Mouse (Mus musculus): ENCODE data around the gene Pik3r1. TPM values are rescaled to one million over a fixed set of nuclear protein-coding genes. Genes with fewer than 3 reads are reported as not detected.
A peak's percentile ranks its signal among the peaks of the same experiment; 100 is the strongest.

Pik3r1 gene
- polyA plus RNA-seq, 1 experiment from 2014 or later = 46.0 TPM

DNA sequence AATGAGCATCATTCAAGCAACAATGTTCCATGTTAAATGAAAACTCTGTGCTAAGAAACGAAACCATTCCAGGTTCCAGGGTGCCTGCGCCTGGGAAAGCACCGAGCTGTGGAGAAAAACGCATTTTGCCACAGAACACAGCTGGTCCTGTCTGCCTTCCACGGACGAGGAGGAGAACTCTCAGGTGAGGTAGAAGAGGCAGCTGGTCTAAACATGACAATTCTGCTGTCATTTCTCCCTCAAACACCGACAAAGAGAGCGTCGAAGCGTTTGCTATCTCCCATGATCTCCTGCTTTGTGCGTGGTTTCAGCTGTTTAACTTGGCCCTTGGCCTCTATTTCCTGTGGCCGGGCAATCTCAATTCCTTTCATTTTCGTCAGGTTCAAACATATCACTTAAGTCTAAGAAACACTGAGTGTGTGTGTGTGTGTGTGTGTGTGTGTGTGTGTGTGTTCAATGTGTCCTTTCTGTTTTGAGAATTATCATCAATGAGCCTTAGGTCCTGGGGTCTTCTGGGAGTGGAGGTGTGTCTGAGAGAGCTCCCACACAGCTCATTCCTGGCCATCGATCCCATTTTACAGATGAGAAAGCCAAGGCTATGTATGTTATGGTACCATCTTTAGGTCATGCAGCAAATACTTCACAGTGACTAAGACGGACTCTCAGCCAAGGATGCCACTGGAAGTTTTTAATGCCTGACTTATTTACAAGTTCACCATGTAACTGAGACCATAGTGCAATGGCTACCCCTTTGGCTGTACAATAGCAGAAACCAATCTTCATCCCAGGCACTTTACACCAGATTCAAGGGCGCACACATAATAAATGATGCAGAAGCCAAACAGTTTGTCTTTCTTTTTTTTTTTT, 31.3 kb downstream of the Pik3r1 start:
- Histone ChIP-seq H3K4me1 (peaks cover 43% of the 10 kb centered on the region), H3K9ac (no peak overlapping the region), H3K4me3 (replicated peaks) (no peak overlapping the region), H3K27ac (replicated peaks) (no peak overlapping the region; the same call in 1 of the 2 replicates), H3K4me2 (replicated peaks) (no peak overlapping the region), H3K27me3 (no peaks in the 10 kb centered on the region), H3K36me3 (no peaks in the 10 kb centered on the region), H3K9me3 (replicated peaks) (no peaks in the 10 kb centered on the region)
- no peak for ATAC-seq (ENCODE audit: insufficient number of reproducible peaks, low FRiP score, low TSS enrichment, low read depth)
- WGBS = 64% methylated on average over 16 of the region's 16 CpGs

DNA sequence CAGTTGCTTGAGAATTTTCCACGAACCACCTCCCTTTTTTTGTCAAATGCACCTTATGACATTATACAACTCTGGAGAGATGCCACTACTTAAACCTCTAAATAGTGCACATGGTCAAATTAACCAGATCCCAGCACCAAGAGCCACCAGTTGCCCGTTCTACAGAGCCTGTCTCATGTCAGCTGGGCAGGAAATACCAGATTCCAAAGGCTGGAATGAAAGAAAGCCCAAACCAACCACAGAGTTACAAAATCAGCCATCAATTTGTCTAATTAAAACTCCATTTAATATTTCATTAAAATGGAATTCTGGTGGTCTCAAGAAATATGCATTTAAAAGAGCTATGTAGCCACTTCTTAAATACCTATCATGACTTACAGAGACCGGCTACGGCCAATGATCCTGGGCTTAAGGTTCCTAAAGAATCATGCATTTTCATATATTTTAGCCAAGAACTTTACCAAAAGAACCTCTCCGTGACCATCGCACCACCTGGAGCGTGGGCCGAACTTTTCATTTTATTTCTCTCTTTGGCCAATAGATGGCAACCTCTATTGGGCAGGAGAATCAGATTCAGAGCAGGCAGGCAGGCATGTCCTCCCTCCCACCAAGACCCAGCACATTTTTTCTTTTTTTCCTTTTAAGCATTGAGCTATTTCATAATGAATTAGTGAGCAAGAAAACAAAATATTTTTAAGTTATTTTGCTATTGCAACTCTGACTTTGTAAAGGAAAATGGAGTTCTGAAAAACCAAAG, 32.5 kb downstream of the Pik3r1 start:
- no peak for ATAC-seq (ENCODE audit: insufficient number of reproducible peaks, low FRiP score, low TSS enrichment, low read depth)
- Histone ChIP-seq H3K4me1 (peaks cover 49% of the 10 kb centered on the region), H3K4me2 (replicated peaks) (no peak overlapping the region), H3K36me3 (no peaks in the 10 kb centered on the region), H3K27ac (replicated peaks) (no peak overlapping the region), H3K9me3 (replicated peaks) (no peaks in the 10 kb centered on the region), H3K4me3 (replicated peaks) (no peak overlapping the region), H3K27me3 (no peaks in the 10 kb centered on the region), H3K9ac (no peak overlapping the region)
- WGBS = 56% methylated on average over 8 of the region's 8 CpGs

DNA sequence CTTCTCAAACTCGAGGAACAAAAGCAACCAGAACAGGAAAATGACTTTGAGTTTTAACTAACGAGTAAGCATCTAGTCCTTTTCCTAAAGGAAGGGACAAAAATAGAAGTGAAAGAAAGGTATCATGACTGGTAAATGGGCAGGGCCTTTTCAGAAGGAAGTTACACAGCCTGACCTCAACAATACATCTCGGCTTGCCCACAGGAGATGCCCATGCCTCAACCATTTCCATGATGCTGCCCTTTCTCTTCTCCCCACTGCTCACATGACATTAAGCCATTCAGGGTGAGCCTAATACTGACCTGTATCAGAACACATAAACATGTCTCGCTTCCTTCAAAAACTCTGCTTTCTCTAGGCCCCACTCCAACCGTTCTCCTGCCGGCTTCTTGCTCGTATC, 33.8 kb downstream of the Pik3r1 start:
- H3K4me1 ChIP-seq = peaks cover 62% of the 10 kb centered on the region
- no peak for ATAC-seq (ENCODE audit: insufficient number of reproducible peaks, low FRiP score, low TSS enrichment, low read depth)
- H3K27me3 ChIP-seq = no peaks in the 10 kb centered on the region
- no peak overlapping the region for H3K4me2 ChIP-seq (replicated peaks)
- 85% methylated on average over 7 of the region's 7 CpGs for WGBS
- H3K4me3 ChIP-seq (replicated peaks) = no peak overlapping the region
- no peak overlapping the region for H3K9ac ChIP-seq
- no peaks in the 10 kb centered on the region for H3K9me3 ChIP-seq (replicated peaks)
- no peaks in the 10 kb centered on the region for H3K36me3 ChIP-seq
- H3K27ac ChIP-seq (replicated peaks) = no peak overlapping the region

DNA sequence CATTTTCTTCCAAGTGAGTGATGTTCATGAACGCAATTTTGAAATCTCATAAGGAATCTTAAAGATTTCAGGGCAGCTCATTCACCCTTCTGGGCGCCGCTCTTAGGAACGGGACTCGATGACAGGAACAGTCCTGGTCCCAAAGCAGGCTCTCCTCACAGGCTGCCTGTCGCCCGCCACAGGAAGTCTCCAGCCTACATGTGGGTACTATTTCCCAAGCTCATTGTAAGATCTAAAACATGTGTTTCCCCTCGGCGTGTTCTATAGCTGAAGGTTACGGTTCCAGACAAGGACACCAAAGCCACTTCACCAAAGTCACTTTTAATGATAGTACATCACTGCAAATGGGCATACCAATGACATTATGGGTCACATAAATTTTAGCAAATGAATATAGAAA, 35.3 kb downstream of the Pik3r1 start:
- no peaks in the 10 kb centered on the region for H3K27me3 ChIP-seq
- H3K27ac ChIP-seq (replicated peaks) = no peak overlapping the region
- no peaks in the 10 kb centered on the region for H3K36me3 ChIP-seq
- WGBS = 27% methylated on average over 10 of the region's 10 CpGs
- H3K4me3 ChIP-seq (replicated peaks) = no peak overlapping the region
- H3K9me3 ChIP-seq (replicated peaks) = no peaks in the 10 kb centered on the region
- peaks cover 65% of the 10 kb centered on the region for H3K4me1 ChIP-seq
- no peak overlapping the region for H3K9ac ChIP-seq
- H3K4me2 ChIP-seq (replicated peaks) = no peak overlapping the region
- ATAC-seq (ENCODE audit: insufficient number of reproducible peaks, low FRiP score, low TSS enrichment, low read depth) = no peak

DNA sequence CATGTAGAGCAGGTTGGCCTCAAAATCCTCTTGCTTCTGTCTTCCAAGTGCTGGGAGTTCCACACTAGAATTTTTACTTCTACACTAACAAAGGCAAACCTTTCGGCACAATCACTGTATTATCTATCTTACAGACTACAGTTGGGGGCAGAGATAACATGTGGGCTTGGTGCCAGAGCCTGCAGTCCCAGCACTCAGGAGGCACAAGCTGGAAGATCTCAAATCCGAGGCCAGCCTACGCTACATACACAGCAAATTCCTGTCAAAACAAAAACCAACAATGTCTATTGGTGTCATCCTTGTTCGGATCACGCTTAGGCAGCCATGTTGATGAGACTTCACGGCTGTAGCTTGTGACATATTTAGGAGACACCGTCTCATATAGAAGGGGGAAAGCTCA, 36.2 kb downstream of the Pik3r1 start:
- H3K9me3 ChIP-seq (replicated peaks) = no peaks in the 10 kb centered on the region
- H3K36me3 ChIP-seq = no peaks in the 10 kb centered on the region
- H3K4me2 ChIP-seq (replicated peaks) = no peak overlapping the region
- H3K27ac ChIP-seq (replicated peaks) = 0 out of 2 replicates have a peak overlapping the region, but pooled peaks have one; percentile 8
- no peak overlapping the region for H3K4me3 ChIP-seq (replicated peaks)
- ATAC-seq (ENCODE audit: insufficient number of reproducible peaks, low FRiP score, low TSS enrichment, low read depth) = no peak
- no peak overlapping the region for H3K9ac ChIP-seq
- H3K27me3 ChIP-seq = no peaks in the 10 kb centered on the region
- peaks cover 61% of the 10 kb centered on the region for H3K4me1 ChIP-seq
- WGBS = 61% methylated on average over 7 of the region's 7 CpGs

DNA sequence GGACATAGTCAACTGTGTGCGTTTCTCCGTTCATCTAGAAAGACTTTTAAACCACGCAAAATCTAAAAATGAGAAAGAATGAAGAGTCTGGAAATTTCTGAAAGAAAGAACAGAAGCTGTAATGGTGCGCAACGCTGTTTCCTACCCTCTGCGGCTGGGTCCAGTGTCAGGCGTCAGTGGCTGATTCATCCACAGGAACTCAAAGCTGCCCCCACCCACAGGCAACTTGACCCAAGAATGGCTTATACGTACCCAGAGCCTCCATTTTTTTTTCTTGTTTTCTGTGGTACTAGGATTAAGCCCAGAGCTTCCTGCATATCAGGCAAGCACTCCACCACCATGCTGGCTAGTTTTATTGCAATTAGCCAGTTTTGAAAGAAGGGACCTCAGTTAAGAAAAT, 37.7 kb downstream of the Pik3r1 start:
- no peak overlapping the region for H3K4me3 ChIP-seq (replicated peaks)
- ATAC-seq (ENCODE audit: insufficient number of reproducible peaks, low FRiP score, low TSS enrichment, low read depth) = no peak; the same call in 1 of the 2 replicates
- H3K36me3 ChIP-seq = no peaks in the 10 kb centered on the region
- H3K4me2 ChIP-seq (replicated peaks) = no peak overlapping the region
- 62% methylated on average over 8 of the region's 8 CpGs for WGBS
- H3K27ac ChIP-seq (replicated peaks) = peak overlapping the region; percentile 2; the same call in 1 of the 2 replicates
- H3K9ac ChIP-seq = no peak overlapping the region
- H3K27me3 ChIP-seq = no peaks in the 10 kb centered on the region
- H3K4me1 ChIP-seq = peaks cover 50% of the 10 kb centered on the region
- H3K9me3 ChIP-seq (replicated peaks) = no peaks in the 10 kb centered on the region

DNA sequence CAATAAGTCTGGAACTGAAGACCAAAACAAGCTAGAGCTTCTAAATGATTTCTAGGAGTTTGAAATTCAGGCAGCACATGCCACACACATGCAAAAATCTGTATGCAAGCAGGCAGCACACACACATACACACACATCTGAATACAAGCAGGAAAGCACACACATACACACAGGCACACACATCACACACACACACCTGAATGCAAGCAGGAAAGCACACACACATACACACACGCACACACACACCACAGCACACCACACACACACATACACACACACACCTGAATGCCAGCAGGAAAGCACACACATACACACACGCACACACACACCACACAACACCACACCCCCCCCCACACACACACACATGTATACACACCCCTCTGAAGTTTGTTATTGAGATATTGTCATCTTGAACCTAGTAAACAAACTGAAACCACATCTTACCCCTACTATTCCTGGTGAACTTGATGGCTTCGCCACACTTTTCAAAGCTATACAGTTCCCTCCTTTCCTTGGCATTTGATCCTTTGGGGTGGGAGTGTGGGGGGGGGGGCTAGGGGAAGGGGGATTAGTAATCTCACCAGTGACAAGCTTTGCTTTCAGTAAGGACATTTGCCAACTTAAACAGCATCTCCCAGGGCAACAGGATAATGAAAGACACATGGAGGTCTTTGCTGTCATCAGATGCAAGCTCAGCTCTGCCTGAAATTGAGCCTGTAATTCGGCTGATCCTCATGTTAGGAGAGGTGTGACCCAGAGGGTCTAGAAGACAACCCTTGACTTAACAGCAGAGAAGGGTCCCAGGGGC, 38.6 kb downstream of the Pik3r1 start:
- no peak overlapping the region for H3K4me2 ChIP-seq (replicated peaks)
- H3K36me3 ChIP-seq = no peaks in the 10 kb centered on the region
- no peaks in the 10 kb centered on the region for H3K9me3 ChIP-seq (replicated peaks)
- WGBS = 46% methylated on average over 4 of the region's 4 CpGs
- H3K4me1 ChIP-seq = peaks cover 48% of the 10 kb centered on the region
- no peak overlapping the region for H3K4me3 ChIP-seq (replicated peaks)
- H3K9ac ChIP-seq = no peak overlapping the region
- H3K27ac ChIP-seq (replicated peaks) = peak overlapping the region; percentile 58; the same call in 1 of the 2 replicates
- no peaks in the 10 kb centered on the region for H3K27me3 ChIP-seq
- ATAC-seq (ENCODE audit: insufficient number of reproducible peaks, low FRiP score, low TSS enrichment, low read depth) = 0 out of 2 replicates have a peak, but pooled peaks have one; percentile 58

DNA sequence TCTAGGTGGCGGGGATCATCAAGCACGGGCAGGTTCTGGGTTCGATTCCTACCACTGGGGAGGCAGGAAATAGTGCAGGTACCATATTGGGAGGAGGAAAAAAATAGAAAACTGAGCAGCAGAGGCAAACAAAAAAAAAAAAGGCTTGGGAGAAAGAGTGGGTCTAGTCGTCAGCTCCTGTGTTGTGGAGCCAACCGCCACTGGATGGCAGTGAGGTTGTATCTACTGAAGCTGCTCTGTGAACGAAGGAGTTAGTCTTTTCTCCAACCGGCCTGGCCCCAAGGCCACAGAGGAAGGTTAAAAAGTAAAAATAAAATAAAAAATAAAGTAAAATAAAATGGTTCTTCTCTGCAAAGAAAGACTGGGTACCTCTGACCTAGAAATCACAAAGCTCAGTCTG, 39.2 kb downstream of the Pik3r1 start:
- no peaks in the 10 kb centered on the region for H3K9me3 ChIP-seq (replicated peaks)
- no peak overlapping the region for H3K9ac ChIP-seq
- H3K4me1 ChIP-seq = peaks cover 48% of the 10 kb centered on the region
- 56% methylated on average over 7 of the region's 7 CpGs for WGBS
- no peaks in the 10 kb centered on the region for H3K36me3 ChIP-seq
- H3K4me2 ChIP-seq (replicated peaks) = no peak overlapping the region
- ATAC-seq (ENCODE audit: insufficient number of reproducible peaks, low FRiP score, low TSS enrichment, low read depth) = no peak
- no peak overlapping the region for H3K4me3 ChIP-seq (replicated peaks)
- H3K27ac ChIP-seq (replicated peaks) = peak overlapping the region; percentile 58; the same call in 1 of the 2 replicates
- no peaks in the 10 kb centered on the region for H3K27me3 ChIP-seq

DNA sequence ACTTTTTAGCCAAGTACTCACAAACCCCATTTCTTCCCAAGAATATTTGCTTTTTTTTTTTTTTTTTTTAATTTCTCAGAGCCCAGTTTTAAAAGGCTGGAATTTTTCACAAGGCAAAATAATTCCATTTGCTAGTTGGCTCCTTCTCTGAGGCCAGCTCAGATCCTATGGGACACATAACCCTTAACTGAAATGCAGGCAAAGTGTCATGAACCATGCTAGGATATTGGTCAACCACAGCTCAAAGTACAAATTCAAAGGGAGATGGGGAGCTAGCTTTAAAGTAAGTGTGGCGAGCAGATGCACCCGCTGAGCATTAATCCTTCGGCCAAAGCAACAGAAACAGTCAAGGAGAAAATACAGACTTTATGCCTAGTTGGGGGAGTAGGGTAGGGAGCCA, 39.7 kb downstream of the Pik3r1 start:
- WGBS = 67% methylated on average over 3 of the region's 3 CpGs
- H3K9me3 ChIP-seq (replicated peaks) = no peaks in the 10 kb centered on the region
- H3K4me3 ChIP-seq (replicated peaks) = no peak overlapping the region
- no peaks in the 10 kb centered on the region for H3K27me3 ChIP-seq
- H3K4me2 ChIP-seq (replicated peaks) = no peak overlapping the region
- no peak for ATAC-seq (ENCODE audit: insufficient number of reproducible peaks, low FRiP score, low TSS enrichment, low read depth)
- peaks cover 44% of the 10 kb centered on the region for H3K4me1 ChIP-seq
- no peak overlapping the region; the same call in 1 of the 2 replicates for H3K27ac ChIP-seq (replicated peaks)
- no peak overlapping the region for H3K9ac ChIP-seq
- no peaks in the 10 kb centered on the region for H3K36me3 ChIP-seq

DNA sequence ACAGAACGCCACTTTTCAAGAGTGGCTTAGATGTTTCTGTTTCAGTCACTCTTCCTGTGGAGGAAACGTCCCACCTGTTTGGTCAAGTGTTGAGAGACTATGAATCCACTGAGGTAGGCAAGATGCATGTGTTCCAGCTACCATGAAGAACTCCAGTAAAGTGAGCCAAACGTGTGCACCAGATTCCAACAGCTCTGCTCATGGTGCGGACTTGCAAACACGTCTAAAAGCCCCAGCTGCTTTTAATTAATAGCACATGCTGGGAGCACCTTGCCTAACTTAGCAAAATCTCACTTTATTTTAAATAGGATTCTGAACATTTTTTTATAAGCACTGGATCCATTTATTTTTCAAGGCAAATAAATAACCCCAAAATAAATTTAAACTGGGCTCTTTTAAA, 40.2 kb downstream of the Pik3r1 start:
- Histone ChIP-seq H3K4me3 (replicated peaks) (no peak overlapping the region), H3K4me1 (peaks cover 40% of the 10 kb centered on the region), H3K27ac (replicated peaks) (no peak overlapping the region), H3K4me2 (replicated peaks) (no peak overlapping the region), H3K9me3 (replicated peaks) (no peaks in the 10 kb centered on the region), H3K36me3 (no peaks in the 10 kb centered on the region), H3K9ac (no peak overlapping the region), H3K27me3 (no peaks in the 10 kb centered on the region)
- 49% methylated on average over 5 of the region's 5 CpGs for WGBS
- no peak for ATAC-seq (ENCODE audit: insufficient number of reproducible peaks, low FRiP score, low TSS enrichment, low read depth)

DNA sequence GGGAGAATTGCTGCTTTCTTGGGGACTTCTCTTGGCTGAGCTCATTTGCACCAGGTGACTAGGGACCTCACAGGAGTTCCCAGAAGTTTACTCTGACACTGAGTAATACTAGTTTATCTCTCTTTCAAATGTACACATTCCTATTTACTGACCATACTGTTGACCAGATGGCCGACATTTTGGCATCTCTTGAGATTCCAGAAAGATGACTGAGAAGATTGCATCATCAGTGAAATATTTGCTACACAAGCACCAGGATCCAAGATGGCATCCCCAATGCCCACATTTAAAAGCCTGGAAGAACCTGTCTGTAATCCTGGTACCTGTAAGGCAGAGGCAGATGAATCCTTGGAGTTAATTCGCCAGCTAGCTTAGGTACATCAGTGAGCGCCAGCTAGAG, 41.1 kb downstream of the Pik3r1 start:
- Histone ChIP-seq H3K27me3 (no peaks in the 10 kb centered on the region), H3K27ac (replicated peaks) (no peak overlapping the region), H3K4me1 (peaks cover 40% of the 10 kb centered on the region), H3K4me2 (replicated peaks) (no peak overlapping the region), H3K9ac (no peak overlapping the region), H3K9me3 (replicated peaks) (no peaks in the 10 kb centered on the region), H3K4me3 (replicated peaks) (no peak overlapping the region), H3K36me3 (no peaks in the 10 kb centered on the region)
- ATAC-seq (ENCODE audit: insufficient number of reproducible peaks, low FRiP score, low TSS enrichment, low read depth) = no peak
- WGBS = 92% methylated on average over 3 of the region's 3 CpGs
